Mouse (Mus musculus): ENCODE data around the gene Ctsg. TPM values are rescaled to one million over a fixed set of nuclear protein-coding genes. Genes with fewer than 3 reads are reported as not detected.
"Not testable (repeated sequence)": the region's sequence is repeated elsewhere in the genome, so short reads cannot be mapped to it uniquely, and the experiment has no call there.

The Ctsg gene
- polyA plus RNA-seq, 1 experiment from 2014 or later = 44.1 TPM

- Histone ChIP-seq H3K9me3 (replicated peaks) (no peaks in the 10 kb centered on the region), H3K4me2 (no peak overlapping the region), H3K9ac (no peak overlapping the region), H3K4me3 (replicated peaks) (no peak overlapping the region), H3K27ac (replicated peaks) (no peak overlapping the region), H3K27me3 (no peaks in the 10 kb centered on the region), H3K36me3 (replicated peaks) (no peaks in the 10 kb centered on the region), H3K4me1 (replicated peaks) (no peaks in the 10 kb centered on the region)
- ATAC-seq (ENCODE audit: insufficient read depth) = no peak
- WGBS (ENCODE audit: insufficient replicate concordance) = 54% methylated on average over 1 of the region's 1 CpGs
These were observed 4.8 kb downstream of the Ctsg start for GRCm38 (mm10) chr14:56097597-56097996.

- H3K4me3 ChIP-seq (replicated peaks) = no peak overlapping the region
- H3K27ac ChIP-seq (replicated peaks) = no peak overlapping the region
- H3K9me3 ChIP-seq (replicated peaks) = no peaks in the 10 kb centered on the region
- H3K9ac ChIP-seq = no peak overlapping the region
- H3K36me3 ChIP-seq (replicated peaks) = no peaks in the 10 kb centered on the region
- H3K27me3 ChIP-seq = no peaks in the 10 kb centered on the region
- 23% methylated on average over 2 of the region's 2 CpGs for WGBS (ENCODE audit: insufficient replicate concordance)
- no peak overlapping the region for H3K4me2 ChIP-seq
- no peaks in the 10 kb centered on the region for H3K4me1 ChIP-seq (replicated peaks)
- ATAC-seq (ENCODE audit: insufficient read depth) = no peak
These were observed 9.0 kb downstream of the Ctsg start for GRCm38 (mm10) chr14:56093353-56093752.

GRCm38 (mm10) chr14:56086711-56087110, 15.7 kb downstream of the Ctsg start:
- no peak for ATAC-seq (ENCODE audit: insufficient read depth)
- no peaks in the 10 kb centered on the region for H3K4me1 ChIP-seq (replicated peaks)

GRCm38 (mm10) chr14:56085167-56085566, 17.2 kb downstream of the Ctsg start, which contains the start of gene Mcpt8:
Gene Mcpt8, minus strand, starts transcription at chr14:56085273.
- Histone ChIP-seq H3K27ac (replicated peaks) (no peak within 1 kb of the TSS), H3K4me1 (replicated peaks) (no peaks in the 10 kb centered on the region), H3K4me2 (no peak within 1 kb of the TSS), H3K4me3 (replicated peaks) (no peak within 1 kb of the TSS), H3K36me3 (replicated peaks) (no peaks in the 10 kb centered on the region), H3K9ac (no peak within 1 kb of the TSS), H3K9me3 (replicated peaks) (no peaks in the 10 kb centered on the region), H3K27me3 (no peaks in the 10 kb centered on the region)
- ATAC-seq (ENCODE audit: insufficient read depth) = no peak
- 74% methylated on average over 2 of the region's 2 CpGs for WGBS (ENCODE audit: insufficient replicate concordance)

More at GRCm38 (mm10) chr14:56086711-56087110, 15.7 kb downstream of the Ctsg start:
- H3K36me3 ChIP-seq (replicated peaks) = no peaks in the 10 kb centered on the region
- H3K4me2 ChIP-seq = no peak overlapping the region
- no peak overlapping the region for H3K9ac ChIP-seq
- 32% methylated on average over 3 of the region's 3 CpGs for WGBS (ENCODE audit: insufficient replicate concordance)
- H3K4me3 ChIP-seq (replicated peaks) = no peak overlapping the region
- no peaks in the 10 kb centered on the region for H3K9me3 ChIP-seq (replicated peaks)
- H3K27me3 ChIP-seq = no peaks in the 10 kb centered on the region
- H3K27ac ChIP-seq (replicated peaks) = no peak overlapping the region

- 47% methylated on average over 4 of the region's 4 CpGs for WGBS (ENCODE audit: insufficient replicate concordance)
- Histone ChIP-seq H3K4me1 (replicated peaks) (no peaks in the 10 kb centered on the region), H3K4me3 (replicated peaks) (no peak overlapping the region), H3K9ac (no peak overlapping the region), H3K9me3 (replicated peaks) (no peaks in the 10 kb centered on the region), H3K27me3 (no peaks in the 10 kb centered on the region), H3K27ac (replicated peaks) (no peak overlapping the region), H3K36me3 (replicated peaks) (no peaks in the 10 kb centered on the region), H3K4me2 (no peak overlapping the region)
- no peak for ATAC-seq (ENCODE audit: insufficient read depth)
These were observed 20.4 kb downstream of the Ctsg start for GRCm38 (mm10) chr14:56082016-56082415.

- not testable (repeated sequence) for H3K4me2 ChIP-seq; H3K36me3 ChIP-seq (replicated peaks); H3K27ac ChIP-seq (replicated peaks); H3K9me3 ChIP-seq (replicated peaks); H3K4me1 ChIP-seq (replicated peaks); H3K27me3 ChIP-seq; H3K9ac ChIP-seq; H3K4me3 ChIP-seq (replicated peaks); ATAC-seq (ENCODE audit: insufficient read depth)
- WGBS (ENCODE audit: insufficient replicate concordance) = 34% methylated on average over 3 of the region's 3 CpGs
These were observed 40.2 kb downstream of the Ctsg start, which contains the start of gene Mcpt4 for GRCm38 (mm10) chr14:56062213-56062612. Gene Mcpt4, minus strand, starts transcription at chr14:56062313.

GRCm38 (mm10) chr14:56057722-56058121, 44.7 kb downstream of the Ctsg start:
- no peaks in the 10 kb centered on the region for H3K9me3 ChIP-seq (replicated peaks)
- H3K4me3 ChIP-seq (replicated peaks) = no peak overlapping the region
- H3K9ac ChIP-seq = no peak overlapping the region
- no peak overlapping the region for H3K4me2 ChIP-seq
- H3K4me1 ChIP-seq (replicated peaks) = peaks cover 5% of the 10 kb centered on the region
- WGBS (ENCODE audit: insufficient replicate concordance) = 33% methylated on average over 4 of the region's 4 CpGs
- no peaks in the 10 kb centered on the region for H3K36me3 ChIP-seq (replicated peaks)
- H3K27ac ChIP-seq (replicated peaks) = no peak overlapping the region
- ATAC-seq (ENCODE audit: insufficient read depth) = no peak
- no peaks in the 10 kb centered on the region for H3K27me3 ChIP-seq

- no peak for ATAC-seq (ENCODE audit: insufficient read depth)
- H3K4me2 ChIP-seq = no peak overlapping the region
- no peaks in the 10 kb centered on the region for H3K36me3 ChIP-seq (replicated peaks)
- H3K9ac ChIP-seq = no peak overlapping the region
- H3K9me3 ChIP-seq (replicated peaks) = no peaks in the 10 kb centered on the region
- H3K4me1 ChIP-seq (replicated peaks) = peaks cover 5% of the 10 kb centered on the region
- H3K27ac ChIP-seq (replicated peaks) = no peak overlapping the region
- no peaks in the 10 kb centered on the region; the same call in 1 of the 2 replicates for H3K27me3 ChIP-seq
- WGBS (ENCODE audit: insufficient replicate concordance) = 45% methylated on average over 3 of the region's 3 CpGs
- H3K4me3 ChIP-seq (replicated peaks) = no peak overlapping the region
These were observed 47.0 kb downstream of the Ctsg start for GRCm38 (mm10) chr14:56055408-56055807.

Small RNA genes within 50 kb of the gene (microRNA-seq; reads per million reads assigned to microRNA genes)
- gene Mir6949 = not detected

Other genes starting within 250 kb of the Ctsg start
- 2.0 and 2.1 TPM in 2 replicates for gene Nynrin, start 248.6 kb downstream of the Ctsg start, polyA plus RNA-seq (2015; fragmentation: Nextera tagmentation; extraction: Ambion mirVana)
- 0.20 and 0.31 TPM in 2 replicates for gene Cbln3, start 218.2 kb downstream of the Ctsg start, polyA plus RNA-seq (2015; fragmentation: Nextera tagmentation; extraction: Ambion mirVana)
- 8.6 and 10.1 TPM in 2 replicates for gene Khnyn, start 217.6 kb downstream of the Ctsg start, polyA plus RNA-seq (2015; fragmentation: Nextera tagmentation; extraction: Ambion mirVana)
- gene Sdr39u1, start 202.3 kb downstream of the Ctsg start, polyA plus RNA-seq (2015; fragmentation: Nextera tagmentation; extraction: Ambion mirVana) = 12.8 and 15.5 TPM in 2 replicates
- gene Cma1, start 157.9 kb downstream of the Ctsg start, polyA plus RNA-seq (2015; fragmentation: Nextera tagmentation; extraction: Ambion mirVana) = 0.36 and 0.47 TPM in 2 replicates
- gene Cma2, start 151.6 kb downstream of the Ctsg start, polyA plus RNA-seq (2015; fragmentation: Nextera tagmentation; extraction: Ambion mirVana) = not detected in 2 replicates
- gene Mcpt1, start 84.6 kb downstream of the Ctsg start, polyA plus RNA-seq (2015; fragmentation: Nextera tagmentation; extraction: Ambion mirVana) = not detected in 2 replicates
- gene Mcpt9, start 72.1 kb downstream of the Ctsg start, polyA plus RNA-seq (2015; fragmentation: Nextera tagmentation; extraction: Ambion mirVana) = not detected in 2 replicates
- 0.14 and 0.15 TPM in 2 replicates for gene Mcpt2, start 60.5 kb downstream of the Ctsg start, polyA plus RNA-seq (2015; fragmentation: Nextera tagmentation; extraction: Ambion mirVana)
- gene Mcpt4, start 40.3 kb downstream of the Ctsg start, polyA plus RNA-seq (2015; fragmentation: Nextera tagmentation; extraction: Ambion mirVana) = not detected in 2 replicates
- gene Mcpt8, start 17.3 kb downstream of the Ctsg start, polyA plus RNA-seq (2015; fragmentation: Nextera tagmentation; extraction: Ambion mirVana) = 6.2 and 6.4 TPM in 2 replicates
- not detected in 2 replicates for gene Gzme, start 18.1 kb upstream of the Ctsg start, polyA plus RNA-seq (2015; fragmentation: Nextera tagmentation; extraction: Ambion mirVana)
- not detected in 2 replicates for gene Gzmd, start 30.0 kb upstream of the Ctsg start, polyA plus RNA-seq (2015; fragmentation: Nextera tagmentation; extraction: Ambion mirVana)
- gene Gzmg, start 57.0 kb upstream of the Ctsg start, polyA plus RNA-seq (2015; fragmentation: Nextera tagmentation; extraction: Ambion mirVana) = not detected in 2 replicates
- gene Gzmn, start 72.0 kb upstream of the Ctsg start, polyA plus RNA-seq (2015; fragmentation: Nextera tagmentation; extraction: Ambion mirVana) = not detected in 2 replicates
- gene Gzmf, start 108.8 kb upstream of the Ctsg start, polyA plus RNA-seq (2015; fragmentation: Nextera tagmentation; extraction: Ambion mirVana) = not detected in 2 replicates
- gene Gzmc, start 132.1 kb upstream of the Ctsg start, polyA plus RNA-seq (2015; fragmentation: Nextera tagmentation; extraction: Ambion mirVana) = 0.09 TPM in 1 of 2 replicates, not detected in the other
- gene Gzmb, start 159.7 kb upstream of the Ctsg start, polyA plus RNA-seq (2015; fragmentation: Nextera tagmentation; extraction: Ambion mirVana) = 0.39 and 0.44 TPM in 2 replicates

Data from liver, embryonic 15.5 days (tissue).